Mouse (Mus musculus): ENCODE results near the gene Fndc3b.

DNA sequence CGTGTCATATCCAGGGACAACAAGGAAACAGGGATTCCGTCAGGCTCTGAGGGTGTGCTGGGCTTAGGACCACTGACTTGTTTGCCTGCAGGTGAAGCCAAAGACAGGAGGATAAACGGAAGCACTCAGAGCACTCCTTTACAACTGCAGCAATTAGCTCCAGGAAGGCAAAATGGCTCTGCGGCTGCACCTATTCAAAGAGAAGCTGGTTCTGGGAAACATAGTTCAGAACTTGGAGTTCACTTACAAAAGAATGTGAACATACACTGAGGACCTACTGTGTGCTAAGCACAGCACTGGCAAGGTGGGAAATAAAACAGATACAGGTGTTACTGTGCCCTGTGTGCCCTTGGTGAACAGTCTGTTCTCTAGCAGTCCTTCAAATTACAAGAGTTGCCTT, 177.4 kb downstream of the Fndc3b start:
- TF ChIP-seq CEBPB (IDR thresholded peaks at IDR 0.05; ENCODE audit: low read depth) (no peak), CTCF (IDR thresholded peaks at IDR 0.05; ENCODE audit: control insufficient read depth, insufficient read depth, insufficient read length) (no peak), MYOD1 (IDR thresholded peaks at IDR 0.05; ENCODE audit: control insufficient read depth, insufficient read length, low read depth) (no peak), MYOG (IDR thresholded peaks at IDR 0.05; ENCODE audit: control insufficient read depth, extremely low read depth, insufficient read length) (no peak), FOSL1 (IDR thresholded peaks at IDR 0.05; ENCODE audit: insufficient read depth, low read length, poor library complexity, severe bottlenecking) (no peak), USF1 (IDR thresholded peaks at IDR 0.05; ENCODE audit: low read depth) (no peak)

All from C2C12 (cell line).